Mouse (Mus musculus) left cerebral cortex, adult 11 months (tissue): ENCODE data around the gene Pithd1.

Source experiments
- DNase-seq: peaks from one replicate; pipeline ENCODE4 v3.0.0; 2022; ENCODE audit warnings: low spot score

Gene Pithd1

GRCm38 (mm10) chr4:135986943-135987710, at the start of gene Pithd1:
Gene Pithd1, minus strand, starts transcription at chr4:135987264.
- peak; percentile 89 for DNase-seq

- DNase-seq, result no peak
Measured at GRCm38 (mm10) chr4:136035078-136035477, 48.0 kb upstream of the Pithd1 start.

- no peak for DNase-seq
Measured at GRCm38 (mm10) chr4:136033231-136033630, 46.2 kb upstream of the Pithd1 start.

- no peak for DNase-seq
Measured at GRCm38 (mm10) chr4:136030968-136031909, 44.2 kb upstream of the Pithd1 start.

- DNase-seq, result no peak
Measured at GRCm38 (mm10) chr4:136028689-136029088, 41.6 kb upstream of the Pithd1 start.

GRCm38 (mm10) chr4:136028132-136028564, 41.1 kb upstream of the Pithd1 start:
- DNase-seq, result no peak

GRCm38 (mm10) chr4:136027416-136028131, 40.5 kb upstream of the Pithd1 start:
- DNase-seq, result no peak

GRCm38 (mm10) chr4:136025350-136025749, 38.3 kb upstream of the Pithd1 start:
- no peak for DNase-seq

- no peak for DNase-seq
Measured at GRCm38 (mm10) chr4:136022924-136023323, 35.9 kb upstream of the Pithd1 start.

GRCm38 (mm10) chr4:136021549-136022047, 34.5 kb upstream of the Pithd1 start, which contains the start of gene Eloa:
Gene Eloa, minus strand, starts transcription at chr4:136021763.
- peak; percentile 99 for DNase-seq

GRCm38 (mm10) chr4:136020743-136021548, 33.9 kb upstream of the Pithd1 start:
- no peak for DNase-seq

GRCm38 (mm10) chr4:136016059-136016602, 29.1 kb upstream of the Pithd1 start:
- DNase-seq, result no peak

GRCm38 (mm10) chr4:136010586-136010985, 23.5 kb upstream of the Pithd1 start:
- no peak for DNase-seq

GRCm38 (mm10) chr4:136008782-136009447, 21.9 kb upstream of the Pithd1 start:
- DNase-seq, result no peak

- no peak for DNase-seq
Measured at GRCm38 (mm10) chr4:136006821-136007220, 19.8 kb upstream of the Pithd1 start.

- no peak for DNase-seq
Measured at GRCm38 (mm10) chr4:136004921-136005320, 17.9 kb upstream of the Pithd1 start.

- DNase-seq, result no peak
Measured at GRCm38 (mm10) chr4:136004107-136004675, 17.1 kb upstream of the Pithd1 start.

- no peak for DNase-seq
Measured at GRCm38 (mm10) chr4:135995118-135995517, 8.1 kb upstream of the Pithd1 start.

- no peak for DNase-seq
Measured at GRCm38 (mm10) chr4:135993941-135994340, 6.9 kb upstream of the Pithd1 start.

- no peak for DNase-seq
Measured at GRCm38 (mm10) chr4:135987714-135988113, 650 bp upstream of the Pithd1 start.
